Mouse (Mus musculus) thymus, postnatal 25 days (tissue): ENCODE measurements at regions not wholly inside any gene's neighbourhood (a gene's known extent, or its start where the extent isn't known, plus 50 kb on each side); places are given as distances from the start of the nearest gene placed in this dataset.

Experiments used
- DNase-seq: peaks from one replicate; pipeline ENCODE4 v3.0.0; 2022

GRCm38 (mm10) chr13:110688796-110689195, 293.9 kb downstream of the Plk2 start:
- DNase-seq = no peak

GRCm38 (mm10) chr13:110690501-110691255, 295.8 kb downstream of the Plk2 start:
- no peak for DNase-seq

GRCm38 (mm10) chr13:110692696-110693095, 297.9 kb downstream of the Plk2 start:
- DNase-seq = no peak

- DNase-seq = no peak
Observed at GRCm38 (mm10) chr13:110694876-110695275, 300.0 kb downstream of the Plk2 start.

GRCm38 (mm10) chr13:110696549-110696948, 301.7 kb downstream of the Plk2 start:
- DNase-seq = no peak

- DNase-seq = no peak
Observed at GRCm38 (mm10) chr13:110704261-110704660, 309.4 kb downstream of the Plk2 start.

GRCm38 (mm10) chr13:110710847-110711246, 316.0 kb downstream of the Plk2 start:
- DNase-seq = no peak

GRCm38 (mm10) chr13:110712527-110712926, 317.7 kb downstream of the Plk2 start:
- no peak for DNase-seq

- DNase-seq = no peak
Observed at GRCm38 (mm10) chr13:110722170-110722569, 327.3 kb downstream of the Plk2 start.

- DNase-seq = no peak
Observed at GRCm38 (mm10) chr13:110722752-110723151, 327.9 kb downstream of the Plk2 start.

- no peak for DNase-seq
Observed at GRCm38 (mm10) chr13:110724836-110725235, 330.0 kb downstream of the Plk2 start.

GRCm38 (mm10) chr13:110725821-110726220, 331.0 kb downstream of the Plk2 start:
- no peak for DNase-seq

GRCm38 (mm10) chr13:110735511-110735910, 340.7 kb downstream of the Plk2 start:
- no peak for DNase-seq

- no peak for DNase-seq
Observed at GRCm38 (mm10) chr13:110741576-110742206, 346.8 kb downstream of the Plk2 start.

- no peak for DNase-seq
Observed at GRCm38 (mm10) chr13:110747223-110747868, 352.5 kb downstream of the Plk2 start.

GRCm38 (mm10) chr13:110752746-110753145, 357.9 kb downstream of the Plk2 start:
- DNase-seq = no peak

GRCm38 (mm10) chr13:110754548-110754947, 359.7 kb downstream of the Plk2 start:
- DNase-seq = no peak

- DNase-seq = no peak
Observed at GRCm38 (mm10) chr13:110756877-110757276, 362.0 kb downstream of the Plk2 start.

GRCm38 (mm10) chr13:110769210-110769609, 374.4 kb downstream of the Plk2 start:
- no peak for DNase-seq

GRCm38 (mm10) chr13:110775251-110775650, 380.4 kb downstream of the Plk2 start:
- DNase-seq = no peak

- DNase-seq = no peak
Observed at GRCm38 (mm10) chr13:110784162-110784785, 389.4 kb downstream of the Plk2 start.

GRCm38 (mm10) chr13:110784822-110785221, 390.0 kb downstream of the Plk2 start:
- DNase-seq = no peak

GRCm38 (mm10) chr13:110798313-110798712, 403.5 kb downstream of the Plk2 start:
- DNase-seq = no peak

GRCm38 (mm10) chr13:110802841-110803240, 408.0 kb downstream of the Plk2 start:
- DNase-seq = no peak
